ENCODE assay signal across 8 mouse cellular contexts in the genomic region with DNA sequence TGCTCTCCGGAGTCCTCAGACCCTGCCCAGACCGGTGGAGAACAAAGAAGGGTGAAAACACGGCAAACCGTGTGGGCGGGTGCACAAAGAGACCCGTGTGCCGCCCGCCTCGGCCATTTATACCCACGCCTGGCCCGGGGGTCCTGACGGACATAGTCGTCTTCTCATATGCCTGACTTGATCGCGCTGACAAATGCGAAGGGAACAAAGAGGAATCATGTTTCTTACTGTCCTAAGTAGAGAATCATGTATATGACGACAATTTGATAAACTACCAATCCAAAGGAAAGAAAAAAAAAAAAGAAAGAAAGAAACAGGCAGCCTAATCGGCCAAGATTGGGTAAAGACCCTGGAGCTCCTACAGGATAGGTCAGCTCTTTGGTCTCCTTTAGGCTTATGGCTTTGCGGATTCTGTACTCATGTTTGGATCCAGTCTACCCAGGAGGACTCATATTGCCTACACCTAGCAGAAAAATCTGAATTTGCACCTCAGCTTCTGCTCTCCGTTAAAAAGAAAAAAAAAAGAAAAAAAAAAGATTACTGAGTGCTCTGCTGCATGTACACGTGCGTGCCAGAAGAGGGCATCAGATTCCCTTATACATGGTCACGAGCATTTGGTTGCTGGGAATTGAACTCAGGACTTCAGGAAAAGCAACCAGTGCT. TPM values are rescaled to one million over a fixed set of nuclear protein-coding genes. Genes with fewer than 3 reads are reported as not detected.
DNase-seq lines count a peak whose midpoint lies in the region; ATAC-seq and TF ChIP-seq lines count a peak whose summit lies in the region.

No protein-coding gene starts in this region.

- under 1% methylated on average over 23 of the region's 23 CpGs for WGBS in forebrain, postnatal 0 days
- under 1% methylated on average over 23 of the region's 23 CpGs for WGBS in lung, embryonic 16.5 days

- H3K4me3 ChIP-seq in forebrain, postnatal 0 days (ENCODE audit: low read depth, low read length), result peak overlapping the region; percentile 83
- H3K4me3 ChIP-seq in lung, embryonic 16.5 days (ENCODE audit: low read length), result peak overlapping the region; percentile 98

- H3K9me3 ChIP-seq in forebrain, postnatal 0 days (ENCODE audit: low read length), result no peaks in the 10 kb centered on the region
- H3K9me3 ChIP-seq in lung, embryonic 16.5 days (ENCODE audit: control insufficient read depth, low read length), result no peaks in the 10 kb centered on the region

- H3K9ac ChIP-seq in forebrain, postnatal 0 days, result peak overlapping the region; percentile 99
- H3K9ac ChIP-seq in lung, embryonic 16.5 days (ENCODE audit: low read length), result peak overlapping the region; percentile 99

- ATAC-seq in forebrain, postnatal 0 days, result peak; percentile 87
- peak; percentile 78 to 82 for ATAC-seq in hematopoietic stem cell, adult 5-6 weeks (replicated peaks in 1 of 2; ENCODE audit: insufficient read depth in 1 of 2, low FRiP score in 2 of 2, low TSS enrichment in 1 of 2, low read depth in 1 of 2, poor library complexity in 2 of 2, severe bottlenecking in 2 of 2)
- peak; percentile 83 for ATAC-seq in lung, embryonic 16.5 days (ENCODE audit: low read depth)

- peak overlapping the region; percentile 92 for H3K27ac ChIP-seq in forebrain, postnatal 0 days (ENCODE audit: low read depth, low read length)
- H3K27ac ChIP-seq in lung, embryonic 16.5 days (ENCODE audit: low read length), result peak overlapping the region; percentile 93

- peak; percentile 67 for TF ChIP-seq CTCF in forebrain, postnatal 0 days (IDR thresholded peaks at IDR 0.05; ENCODE audit: low read depth)

- peak; percentile 85 for DNase-seq in MN1 (ENCODE audit: low spot score)
- peak; percentile 81 for DNase-seq in cerebellum, adult 8-10 months
- peak; percentile 90 for DNase-seq in forebrain, postnatal 0 days
- peak; percentile 36 for DNase-seq in layer of hippocampus, adult 9-11 months
- peak; percentile 60 for DNase-seq in ovary, adult 18-20 months (ENCODE audit: low spot score)
- peak; percentile 71 to 78 for DNase-seq in thymus, postnatal 10 days (ENCODE audit: low spot score in 2 of 2)

- peaks cover 10% of the 10 kb centered on the region for H3K36me3 ChIP-seq in forebrain, postnatal 0 days (ENCODE audit: insufficient read depth)
- peaks cover 14% of the 10 kb centered on the region; the same call in 1 of the 2 replicates for H3K36me3 ChIP-seq in lung, embryonic 16.5 days (ENCODE audit: control insufficient read depth, insufficient read depth, low read length)

- H3K4me2 ChIP-seq in forebrain, postnatal 0 days (ENCODE audit: low read depth), result peak overlapping the region; percentile 81
- H3K4me2 ChIP-seq in lung, embryonic 16.5 days (ENCODE audit: low read depth, low read length), result peak overlapping the region; percentile 60

- H3K4me1 ChIP-seq in forebrain, postnatal 0 days (ENCODE audit: insufficient read depth), result peaks cover 8% of the 10 kb centered on the region
- H3K4me1 ChIP-seq in lung, embryonic 16.5 days (replicated peaks; ENCODE audit: control insufficient read depth, insufficient read depth, low read length), result peaks cover 14% of the 10 kb centered on the region

- no peaks in the 10 kb centered on the region for H3K27me3 ChIP-seq in forebrain, postnatal 0 days (ENCODE audit: insufficient read depth, low read length)
- H3K27me3 ChIP-seq in lung, embryonic 16.5 days (ENCODE audit: control insufficient read depth, insufficient read depth, low read depth, low read length), result no peaks in the 10 kb centered on the region

RNA-seq across cellular contexts. Expression of gene Hspa1b, which starts 6.5 kb away (rescaled TPM):
- 5.2 and 8.1 TPM in 2 replicates for total RNA-seq in forebrain, postnatal 0 days (2014; rRNA removed)
- polyA plus RNA-seq in forebrain, postnatal 0 days (2015; fragmentation: Nextera tagmentation; extraction: Ambion mirVana), result 0.42 and 0.52 TPM in 2 replicates
- total RNA-seq in hematopoietic stem cell, adult 5-6 weeks (2017), result 18.4 and 24.7 TPM in 2 replicates
- polyA plus RNA-seq in lung, embryonic 16.5 days (2015; fragmentation: Nextera tagmentation; extraction: Ambion mirVana), result 0.10 and 0.19 TPM in 2 replicates

RNA-seq across cellular contexts. Expression of gene Gm20481, which starts 17.2 kb away (rescaled TPM):
- not detected in 2 replicates for total RNA-seq in forebrain, postnatal 0 days (2014; rRNA removed)
- polyA plus RNA-seq in forebrain, postnatal 0 days (2015; fragmentation: Nextera tagmentation; extraction: Ambion mirVana), result not detected in 2 replicates
- total RNA-seq in hematopoietic stem cell, adult 5-6 weeks (2017), result 1.1 TPM in 1 of 2 replicates, not detected in the other
- 1.2 TPM in 1 of 2 replicates, not detected in the other for polyA plus RNA-seq in lung, embryonic 16.5 days (2015; fragmentation: Nextera tagmentation; extraction: Ambion mirVana)

RNA-seq across cellular contexts. Expression of gene Hspa1a, which starts 19.4 kb away (rescaled TPM):
- total RNA-seq in forebrain, postnatal 0 days (2014; rRNA removed), result 7.9 and 13.8 TPM in 2 replicates
- 7.6 and 8.5 TPM in 2 replicates for polyA plus RNA-seq in forebrain, postnatal 0 days (2015; fragmentation: Nextera tagmentation; extraction: Ambion mirVana)
- 16.3 and 22.9 TPM in 2 replicates for total RNA-seq in hematopoietic stem cell, adult 5-6 weeks (2017)
- polyA plus RNA-seq in lung, embryonic 16.5 days (2015; fragmentation: Nextera tagmentation; extraction: Ambion mirVana), result 4.4 and 4.8 TPM in 2 replicates

RNA-seq across cellular contexts. Expression of gene Hspa1l, which starts 20.0 kb away (rescaled TPM):
- total RNA-seq in forebrain, postnatal 0 days (2014; rRNA removed), result 0.24 and 0.46 TPM in 2 replicates
- 0.36 and 0.50 TPM in 2 replicates for polyA plus RNA-seq in forebrain, postnatal 0 days (2015; fragmentation: Nextera tagmentation; extraction: Ambion mirVana)
- 0.05 TPM in 1 of 2 replicates, not detected in the other for total RNA-seq in hematopoietic stem cell, adult 5-6 weeks (2017)
- 0.55 and 0.65 TPM in 2 replicates for polyA plus RNA-seq in lung, embryonic 16.5 days (2015; fragmentation: Nextera tagmentation; extraction: Ambion mirVana)

RNA-seq across cellular contexts. Expression of gene Neu1, which starts 21.5 kb away (rescaled TPM):
- total RNA-seq in forebrain, postnatal 0 days (2014; rRNA removed), result 36.7 and 36.8 TPM in 2 replicates
- 33.5 and 34.5 TPM in 2 replicates for polyA plus RNA-seq in forebrain, postnatal 0 days (2015; fragmentation: Nextera tagmentation; extraction: Ambion mirVana)
- 6.9 and 12.1 TPM in 2 replicates for total RNA-seq in hematopoietic stem cell, adult 5-6 weeks (2017)
- polyA plus RNA-seq in lung, embryonic 16.5 days (2015; fragmentation: Nextera tagmentation; extraction: Ambion mirVana), result 19.0 and 20.4 TPM in 2 replicates

Comparison
In these comparisons a context has a peak if more than half of its experiments do, and no peak if none do; other contexts are left out.
1. Peak in every context shown above with its lines: DNase-seq, ATAC-seq, H3K4me3 ChIP-seq and H3K27ac ChIP-seq.
2. DNase-seq: peak in every context shown above with its lines; median percentile 90 in forebrain, postnatal 0 days; 85 in MN1; 81 in cerebellum, adult 8-10 months; 74 in thymus, postnatal 10 days; 60 in ovary, adult 18-20 months; 36 in layer of hippocampus, adult 9-11 months.